In genomic region chr4:44871591-44871990, GRCm38 (mm10) we compare ENCODE assay signal across 15 mouse cellular contexts.
"Had no signal": no experiment of that assay in that cellular context is flagged by ENCODE, and none has a peak within 500 bp of the region (broad histone marks: within the 10 kb centered on the region; RNA-seq: fewer than 3 reads in every experiment).

No protein-coding gene starts in this region.

- H3K27ac ChIP-seq: limb, embryonic 15.5 days; liver, embryonic 13.5 days; lung, embryonic 15.5 days; midbrain, embryonic 10.5 days; midbrain, embryonic 15.5 days; neural tube, embryonic 12.5 days had no signal

- H3K4me3 ChIP-seq: limb, embryonic 15.5 days; liver, embryonic 13.5 days; lung, embryonic 15.5 days; midbrain, embryonic 10.5 days; midbrain, embryonic 15.5 days; neural tube, embryonic 12.5 days had no signal

- ATAC-seq: intestine, embryonic 16.5 days; liver, postnatal 0 days; midbrain, embryonic 15.5 days had no signal

- H3K36me3 ChIP-seq: limb, embryonic 15.5 days; liver, embryonic 13.5 days; lung, embryonic 15.5 days; midbrain, embryonic 10.5 days; midbrain, embryonic 15.5 days; neural tube, embryonic 12.5 days had no signal

- H3K4me1 ChIP-seq: limb, embryonic 15.5 days; lung, embryonic 15.5 days; midbrain, embryonic 10.5 days; midbrain, embryonic 15.5 days; neural tube, embryonic 12.5 days had no signal

- H3K27me3 ChIP-seq: limb, embryonic 15.5 days; liver, embryonic 13.5 days; lung, embryonic 15.5 days; midbrain, embryonic 15.5 days; neural tube, embryonic 12.5 days had no signal

- DNase-seq: kidney, adult 8-10 months; kidney, postnatal 25 days; layer of hippocampus, adult 9-11 months; layer of hippocampus, postnatal 36 days; liver, embryonic 13.5 days; liver, postnatal 0 days; right cerebral cortex, postnatal 14 days; thymus, adult 2 months; thymus, postnatal 25 days had no signal
